Mouse (Mus musculus): Measurements from ENCODE around the gene Lrrc75a. TPM values are rescaled to one million over a fixed set of nuclear protein-coding genes. Genes with fewer than 3 reads are reported as not detected.

The Lrrc75a gene
- total RNA-seq, 4 experiments from 2014 or later, result 18.8 to 21.2 (median 19.8) TPM

DNA sequence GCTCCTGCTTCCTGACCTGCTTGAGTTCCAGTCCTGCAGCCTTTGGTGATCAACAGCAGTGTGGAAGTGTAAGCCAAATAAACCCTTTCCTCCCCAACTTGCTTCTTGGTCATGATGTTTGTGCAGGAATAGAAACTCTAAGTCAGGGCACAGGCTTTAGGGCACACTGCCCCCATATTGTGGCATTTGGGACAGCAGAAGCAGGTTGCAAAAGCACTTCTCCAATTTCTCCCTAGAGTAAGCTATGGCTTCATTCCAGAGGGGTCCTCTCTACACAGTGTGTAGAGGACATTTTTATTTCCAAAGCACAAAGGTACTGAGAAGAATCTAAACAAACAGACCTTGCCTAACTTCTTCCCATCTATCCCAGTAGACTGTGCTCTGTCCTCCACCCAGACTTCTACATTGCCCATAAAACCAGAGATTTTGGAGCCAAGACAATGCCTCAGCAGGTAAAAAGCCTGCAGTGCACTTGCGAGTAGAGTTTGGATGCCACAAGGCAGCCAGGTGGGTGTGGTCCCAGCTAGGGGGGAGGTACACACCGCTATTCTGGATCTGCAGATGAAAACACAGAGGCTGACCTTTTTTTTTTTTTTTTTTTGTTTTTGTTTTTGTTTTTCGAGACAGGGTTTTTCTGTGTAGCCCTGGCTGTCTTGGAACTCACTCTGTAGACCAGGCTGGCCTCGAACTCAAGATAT, 26.6 kb downstream of the Lrrc75a start:
- DNase-seq (ENCODE audit: low spot score in 2 of 2), result no peak

DNA sequence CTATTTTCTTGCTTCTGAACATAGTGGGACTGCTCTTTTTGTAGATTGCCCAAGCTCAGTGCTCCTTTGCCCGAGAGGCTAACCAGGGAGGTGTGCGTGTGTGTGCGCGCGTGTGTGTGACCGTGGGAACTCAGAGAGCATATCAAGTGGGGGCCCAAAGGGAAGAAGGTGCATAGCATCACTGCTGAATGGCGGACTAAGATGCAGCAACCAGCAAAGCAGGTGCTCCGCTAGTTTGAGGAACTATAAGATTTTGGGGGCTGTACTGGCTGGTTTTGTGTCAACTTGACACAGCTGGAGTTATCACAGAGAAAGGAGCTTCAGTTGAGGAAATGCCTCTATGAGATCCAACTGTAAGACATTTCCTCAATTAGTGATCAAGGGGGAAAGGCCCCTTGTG, 27.2 kb downstream of the Lrrc75a start:
- DNase-seq (ENCODE audit: low spot score in 2 of 2), result no peak

DNA sequence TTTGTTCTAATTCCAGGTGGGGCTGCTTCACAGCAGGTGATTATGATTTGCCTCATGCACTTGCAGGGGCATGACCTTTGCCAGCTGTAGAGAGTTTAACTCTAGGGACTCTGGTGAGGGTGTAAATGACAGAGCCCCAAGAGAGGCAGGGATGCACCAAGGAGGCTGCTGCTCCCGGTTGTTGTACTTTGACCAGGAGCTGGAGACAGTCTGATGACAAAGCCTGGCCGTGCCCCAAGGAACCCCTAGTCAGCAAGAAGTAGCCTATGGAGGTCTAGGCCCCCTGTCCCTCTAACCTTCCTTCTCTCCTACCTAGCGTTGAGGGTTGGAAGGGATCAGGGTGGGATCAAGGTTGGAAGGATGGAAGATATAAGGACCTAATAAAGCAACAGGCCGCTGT, 32.9 kb downstream of the Lrrc75a start:
- DNase-seq (ENCODE audit: low spot score in 2 of 2), result no peak

DNA sequence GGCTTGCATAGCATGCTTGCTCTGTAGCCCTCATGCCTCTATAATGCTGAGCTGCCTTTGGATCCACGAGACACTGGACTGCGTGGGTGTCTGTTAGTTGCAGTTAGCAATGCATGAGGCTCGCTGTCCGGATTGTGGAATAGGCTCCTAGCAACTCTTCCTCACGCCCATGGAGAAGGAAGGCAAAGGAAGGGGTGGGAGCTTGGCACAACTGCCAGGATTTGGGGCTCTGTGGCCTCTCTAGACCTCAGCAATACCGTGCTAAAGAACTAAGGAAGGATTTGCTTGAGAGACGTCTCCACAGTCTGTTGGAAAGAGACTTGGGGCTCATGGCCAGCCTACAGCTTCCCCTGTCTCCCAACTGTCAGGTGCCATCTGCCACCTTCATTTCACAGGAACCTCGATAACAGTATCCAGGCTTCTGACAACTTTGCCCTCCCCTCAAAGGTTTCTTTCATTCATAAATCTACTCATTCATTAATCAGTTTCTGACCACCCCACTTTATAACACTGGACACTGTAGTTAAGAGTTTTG, 33.4 kb downstream of the Lrrc75a start:
- DNase-seq (ENCODE audit: low spot score in 2 of 2), result no peak

DNA sequence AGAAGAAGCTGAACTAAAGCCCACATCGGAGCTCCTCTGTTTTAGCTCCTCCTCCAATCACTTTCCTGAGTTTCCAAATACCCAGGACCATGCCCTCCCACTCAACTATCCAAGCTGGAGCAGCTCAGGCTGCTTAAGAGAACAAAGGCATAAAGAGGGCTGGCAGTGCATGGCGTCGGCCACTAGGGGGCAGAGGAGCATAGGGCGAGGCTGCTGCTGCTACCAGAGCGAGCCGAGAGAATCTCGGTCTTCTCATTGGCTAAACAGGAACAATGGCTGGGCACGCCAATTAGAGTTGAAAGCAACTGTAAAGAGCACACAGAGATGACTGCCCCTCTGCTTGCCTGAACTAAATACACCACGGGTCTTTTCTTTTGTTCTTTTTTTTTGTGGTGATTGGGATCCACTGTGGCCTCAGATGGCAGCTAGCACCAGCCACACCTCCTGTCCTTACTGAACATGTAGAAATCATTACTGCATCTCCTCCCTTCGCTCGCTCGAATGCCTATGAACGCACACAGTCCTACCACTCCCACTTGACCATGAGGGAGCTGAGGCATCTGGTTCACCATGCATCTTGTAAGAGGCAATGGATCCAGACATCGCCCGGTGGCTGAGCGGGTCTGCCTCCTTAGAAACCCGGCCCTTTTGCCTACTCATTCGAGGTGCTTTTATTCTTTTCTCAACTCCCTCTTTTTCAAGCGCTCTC, 34.5 kb downstream of the Lrrc75a start:
- DNase-seq (ENCODE audit: low spot score in 2 of 2), result peak; percentile 84 to 86

DNA sequence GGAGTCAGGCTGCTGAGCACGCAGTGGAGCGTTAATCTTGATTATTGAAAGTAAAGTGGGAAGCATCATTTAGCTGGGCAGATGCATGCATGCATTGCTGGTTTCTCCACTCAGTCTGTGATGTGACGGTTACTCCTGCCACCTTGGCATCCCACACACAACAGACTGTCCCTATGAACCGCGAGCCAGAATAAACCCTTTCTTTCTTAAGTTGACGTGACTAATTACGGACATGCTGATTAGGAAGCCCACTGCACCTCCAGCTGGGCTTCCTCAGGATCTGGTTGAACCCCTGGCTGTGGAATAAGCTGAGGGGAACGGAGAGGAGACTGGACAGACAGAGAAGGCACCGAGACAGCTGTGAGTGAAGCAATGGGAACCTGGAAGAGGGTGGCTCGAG, 35.7 kb downstream of the Lrrc75a start:
- DNase-seq (ENCODE audit: low spot score in 2 of 2), result no peak

DNA sequence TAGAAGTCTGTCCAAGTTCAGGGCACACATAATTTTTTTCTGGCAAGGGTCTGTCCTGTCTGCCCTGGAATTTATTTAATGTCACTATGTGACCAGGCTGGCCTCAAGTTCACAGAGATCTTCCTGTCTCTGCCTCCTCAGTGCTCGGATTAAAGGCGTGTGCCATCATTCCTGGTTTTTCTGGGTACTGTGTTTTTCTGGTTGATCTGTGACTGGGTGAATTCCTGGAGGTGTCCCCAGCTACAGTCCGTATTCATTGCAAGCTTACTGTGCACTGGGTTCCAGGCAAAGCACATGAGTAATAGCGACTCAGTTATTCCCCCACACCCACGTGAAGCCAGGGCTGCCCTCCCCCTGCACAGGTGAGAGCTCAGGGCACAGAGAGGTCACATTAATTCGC, 38.0 kb downstream of the Lrrc75a start:
- DNase-seq (ENCODE audit: low spot score in 2 of 2), result no peak

DNA sequence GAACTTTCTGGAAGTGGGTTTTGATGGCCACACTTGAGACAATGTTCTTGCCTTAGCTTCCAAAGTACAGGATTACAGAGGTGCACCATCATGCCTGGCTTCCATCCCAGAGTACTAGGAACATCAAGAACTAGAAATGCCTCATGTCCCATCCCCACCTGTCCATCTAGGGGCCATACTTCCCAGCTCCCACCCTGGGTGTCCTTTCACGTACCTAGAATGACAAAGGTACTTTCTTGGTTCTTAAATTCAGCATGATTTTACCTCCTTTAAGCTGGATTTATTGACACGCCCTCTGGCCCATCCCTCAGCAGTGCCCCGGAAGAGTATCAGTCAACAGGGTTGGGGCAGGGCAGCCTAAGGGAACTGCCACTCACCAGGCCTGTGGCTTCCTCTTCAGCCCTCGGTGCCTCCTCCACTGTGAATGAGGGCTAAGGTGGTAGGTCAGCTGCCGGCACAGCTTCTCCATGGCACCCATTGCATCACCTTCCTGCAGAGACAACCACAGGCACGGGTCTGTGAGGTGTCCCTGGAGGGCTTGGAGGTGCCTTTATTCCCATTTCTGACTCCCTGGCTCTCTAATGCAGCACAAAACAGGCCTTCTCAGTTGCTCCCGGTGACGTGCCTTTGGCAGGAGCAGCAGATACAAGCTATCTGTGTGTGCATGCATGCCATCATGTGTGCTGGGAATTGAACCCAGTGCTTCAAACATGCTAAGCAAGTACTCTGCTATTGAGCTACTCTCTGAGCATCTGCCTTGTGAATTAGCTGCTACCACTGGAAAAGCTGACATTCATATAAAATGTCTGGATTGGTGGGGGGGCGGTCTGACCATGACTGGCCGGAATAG, 39.3 kb downstream of the Lrrc75a start:
- no peak for DNase-seq (ENCODE audit: low spot score in 2 of 2)

DNA sequence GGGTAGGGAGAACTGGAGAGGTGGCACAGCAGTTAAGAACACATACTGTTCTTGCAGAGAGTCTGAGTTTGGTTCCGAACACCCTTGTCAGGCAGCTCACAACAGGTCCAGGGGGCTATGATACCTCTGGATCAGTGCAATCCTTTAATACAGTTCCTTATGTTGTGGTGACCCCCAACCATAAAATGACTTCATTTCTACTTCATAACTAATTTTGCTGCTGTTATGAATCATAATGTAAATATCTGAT, 40.4 kb downstream of the Lrrc75a start:
- no peak for DNase-seq (ENCODE audit: low spot score in 2 of 2)

DNA sequence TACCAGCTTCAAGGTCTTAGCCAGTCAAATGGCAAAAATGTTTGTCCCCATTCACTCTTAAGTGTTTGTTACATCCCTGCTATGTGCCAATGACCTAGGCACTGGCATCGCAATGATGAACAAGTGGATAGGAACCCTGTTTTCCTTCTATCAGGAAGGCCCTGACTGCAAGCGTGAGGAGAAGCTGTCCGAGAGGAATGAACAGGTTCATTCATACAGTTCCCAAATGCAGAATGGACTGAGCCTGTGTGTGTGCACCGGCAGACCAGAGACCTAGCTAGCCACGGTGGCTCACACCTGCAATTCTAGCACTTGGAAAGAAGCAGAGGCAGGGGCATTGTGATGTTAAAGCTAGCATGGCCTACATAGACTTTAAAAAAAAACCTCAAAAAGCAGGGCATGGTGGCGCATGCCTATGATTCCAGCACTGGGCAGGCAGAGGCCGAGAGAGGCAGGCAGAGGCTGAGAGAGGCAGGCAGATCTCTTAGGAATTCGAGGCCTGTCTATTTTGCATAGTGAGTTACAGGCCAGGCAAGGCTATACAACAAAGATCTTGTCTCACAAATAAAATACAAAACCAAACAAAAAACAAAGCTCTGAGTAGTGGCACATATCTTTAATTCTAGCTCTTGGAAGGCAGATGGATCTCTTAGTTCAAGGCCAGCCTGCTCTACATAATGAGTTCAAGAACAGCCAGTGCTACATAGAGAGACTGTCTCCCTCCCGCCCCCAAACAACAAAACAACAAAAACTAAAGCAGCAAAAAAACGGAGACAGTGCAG, 41.0 kb downstream of the Lrrc75a start:
- no peak for DNase-seq (ENCODE audit: low spot score in 2 of 2)

DNA sequence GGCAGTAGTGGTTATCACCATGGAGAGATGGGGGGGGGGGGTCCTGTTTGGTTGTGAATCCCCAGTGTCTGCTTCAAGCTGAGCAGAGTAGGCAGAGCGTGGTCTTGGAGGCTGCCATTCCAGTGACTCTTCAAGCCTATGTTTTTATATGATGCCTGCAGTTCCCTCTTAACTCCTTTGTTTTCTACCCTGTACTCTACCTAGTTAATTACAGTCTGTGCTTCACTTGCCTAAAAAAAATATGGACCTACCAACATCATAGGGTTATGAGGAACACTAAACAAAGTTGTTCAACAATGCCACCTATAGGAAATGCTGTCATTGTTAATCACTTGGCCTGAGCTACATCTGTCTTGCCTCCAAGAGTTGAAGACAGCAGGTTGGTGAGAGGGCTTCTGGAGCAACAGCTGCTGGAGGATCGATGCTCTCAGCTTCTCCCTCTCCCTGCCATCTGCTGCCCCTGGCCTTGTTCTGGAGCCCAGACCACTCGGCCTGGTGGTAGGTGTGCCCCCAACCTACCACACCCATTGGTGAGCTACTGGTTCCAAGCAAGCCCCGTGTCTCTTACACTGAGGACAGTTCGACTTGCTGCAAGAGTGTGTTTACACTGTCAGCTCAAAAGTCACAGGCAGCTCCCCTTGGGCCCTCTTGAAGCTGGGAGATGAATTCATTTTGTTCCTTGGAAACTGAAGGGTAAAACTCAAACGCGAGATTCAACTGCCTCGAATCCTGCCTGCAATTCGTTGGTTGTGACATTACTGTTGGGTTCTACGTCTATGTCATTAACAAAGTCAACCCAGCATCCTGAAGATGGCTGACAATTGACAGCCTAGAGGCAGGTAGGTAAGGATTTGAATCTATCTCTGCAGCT, 41.8 kb downstream of the Lrrc75a start:
- no peak for DNase-seq (ENCODE audit: low spot score in 2 of 2)

DNA sequence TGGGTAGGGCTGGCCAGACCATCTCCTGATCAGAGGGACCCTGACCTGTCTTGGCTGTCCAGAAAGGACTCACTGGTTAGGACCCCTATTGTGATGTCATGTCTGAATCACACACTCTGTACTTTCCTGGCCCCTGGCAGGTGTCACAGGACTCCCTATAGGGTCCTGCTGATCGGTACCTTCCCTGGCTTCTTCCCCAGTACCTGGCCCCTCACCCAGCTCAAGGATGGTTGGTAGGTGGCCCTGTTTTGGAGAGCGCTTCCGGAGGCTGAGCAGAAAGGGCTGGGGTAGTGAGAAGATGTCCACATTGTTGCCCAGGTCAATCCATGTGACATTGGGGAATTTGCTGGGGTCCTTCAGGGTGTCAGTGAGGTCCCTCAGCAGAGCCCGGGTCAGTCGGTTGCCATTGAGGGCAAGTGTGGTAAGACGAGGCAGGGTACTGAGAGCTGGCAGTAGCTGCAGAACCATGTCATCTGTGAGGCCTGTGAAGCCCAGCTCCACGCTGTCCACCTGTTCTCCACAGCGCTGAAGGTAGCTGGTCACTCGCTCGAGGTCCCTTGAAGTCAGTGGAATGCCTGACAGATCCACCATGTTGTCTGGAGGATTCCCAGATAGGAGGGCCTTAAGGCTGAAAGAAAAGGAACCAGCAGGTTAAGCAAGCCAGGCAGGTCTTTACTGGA, 42.6 kb downstream of the Lrrc75a start:
- DNase-seq (ENCODE audit: low spot score in 2 of 2), result no peak

DNA sequence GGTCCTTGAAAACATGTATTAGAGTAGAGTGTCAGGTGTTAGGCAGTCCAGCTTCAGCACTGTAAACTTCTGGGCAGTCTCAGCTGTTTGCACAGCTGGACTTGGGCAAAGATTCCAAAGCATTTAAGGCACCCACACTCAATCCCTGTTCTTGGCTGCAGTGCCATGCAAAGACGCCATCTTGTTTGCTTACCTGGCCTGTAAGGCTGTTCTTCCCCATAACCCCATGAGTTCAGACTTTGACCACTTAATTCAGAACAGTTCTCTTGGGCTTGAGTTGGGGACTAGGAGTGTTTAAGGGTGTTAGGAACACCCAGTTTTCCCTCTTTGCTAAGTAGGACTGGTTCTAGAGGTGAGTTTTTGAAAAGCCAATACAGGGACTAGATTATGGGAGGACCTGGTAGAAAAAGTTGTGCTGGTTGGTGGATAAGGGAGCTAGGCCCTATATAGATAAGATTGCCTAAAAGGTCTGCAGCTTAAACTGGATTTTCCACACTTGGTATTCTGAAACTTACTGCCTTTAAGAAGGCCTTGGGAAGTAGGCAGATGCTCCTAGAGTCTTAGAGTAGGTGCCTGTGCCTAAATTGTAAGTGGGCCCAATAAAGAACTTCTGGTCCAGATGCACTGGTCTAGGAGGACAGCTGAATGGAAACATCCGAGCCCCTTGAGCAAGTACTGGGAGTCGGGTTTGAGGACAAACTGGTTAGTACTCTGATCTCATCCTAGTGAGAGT, 43.3 kb downstream of the Lrrc75a start:
- no peak for DNase-seq (ENCODE audit: low spot score in 2 of 2)

DNA sequence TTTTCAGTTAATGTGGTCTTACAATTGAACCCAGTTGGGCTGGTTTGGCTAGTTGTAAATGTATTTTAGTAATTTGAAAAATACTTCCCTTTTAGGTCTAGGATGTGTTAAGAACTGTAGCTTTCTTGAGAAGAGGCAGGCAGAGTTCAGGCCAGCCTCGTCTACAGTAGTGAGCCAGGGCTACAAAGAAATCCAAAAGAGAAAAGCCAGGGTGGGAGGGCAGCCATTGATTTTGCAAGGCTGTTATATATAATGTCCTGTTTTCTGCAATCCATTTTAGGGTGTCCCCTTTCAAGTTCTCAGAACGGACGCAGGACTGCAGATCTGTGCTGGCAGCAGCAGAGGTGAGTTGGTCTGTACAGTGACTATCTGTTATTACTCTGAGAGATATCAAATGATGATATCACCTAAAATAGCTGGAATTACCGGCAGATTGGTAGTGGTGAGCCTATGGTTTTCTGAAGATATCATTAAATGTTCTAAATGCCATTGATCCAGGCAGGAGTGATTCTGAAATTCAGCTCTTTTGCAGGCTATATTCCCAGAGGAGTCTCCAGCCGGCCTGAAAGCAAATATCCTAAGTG, 44.1 kb downstream of the Lrrc75a start:
- no peak for DNase-seq (ENCODE audit: low spot score in 2 of 2)

DNA sequence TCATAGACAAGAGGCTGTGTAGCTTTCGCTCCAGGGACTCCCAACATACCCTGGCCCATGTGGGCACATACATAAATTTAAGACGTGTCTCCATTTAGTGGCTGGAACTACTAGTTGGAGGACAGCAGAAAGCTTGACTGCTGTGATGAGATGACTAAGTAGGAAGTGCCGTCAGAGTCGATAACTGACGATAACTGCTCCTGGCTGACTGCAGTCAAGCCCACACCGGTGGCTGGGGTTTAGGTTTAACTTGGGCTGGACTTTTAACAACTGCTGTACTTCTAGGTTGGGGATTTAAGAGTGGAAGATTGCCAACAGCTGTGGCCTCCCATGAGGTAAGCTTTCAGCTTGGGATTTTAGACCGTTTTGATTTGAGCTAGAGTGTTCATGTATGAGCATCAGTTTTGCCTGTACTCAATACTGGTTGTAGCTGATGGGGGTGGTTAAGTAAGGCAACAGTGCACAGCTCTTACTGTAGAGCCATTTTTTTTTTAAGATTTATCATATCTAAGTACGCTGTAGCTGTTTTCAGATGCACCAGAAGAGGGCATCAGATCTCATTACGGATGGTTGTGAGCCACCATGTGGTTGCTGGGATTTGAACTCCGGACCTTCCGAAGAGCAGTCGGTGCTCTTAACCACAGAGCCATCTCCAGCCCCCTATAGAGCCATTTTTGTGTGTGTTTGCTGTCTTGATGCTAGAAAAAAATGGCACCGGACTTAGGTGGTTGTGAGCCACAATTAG, 44.8 kb downstream of the Lrrc75a start:
- DNase-seq (ENCODE audit: low spot score in 2 of 2), result no peak

DNA sequence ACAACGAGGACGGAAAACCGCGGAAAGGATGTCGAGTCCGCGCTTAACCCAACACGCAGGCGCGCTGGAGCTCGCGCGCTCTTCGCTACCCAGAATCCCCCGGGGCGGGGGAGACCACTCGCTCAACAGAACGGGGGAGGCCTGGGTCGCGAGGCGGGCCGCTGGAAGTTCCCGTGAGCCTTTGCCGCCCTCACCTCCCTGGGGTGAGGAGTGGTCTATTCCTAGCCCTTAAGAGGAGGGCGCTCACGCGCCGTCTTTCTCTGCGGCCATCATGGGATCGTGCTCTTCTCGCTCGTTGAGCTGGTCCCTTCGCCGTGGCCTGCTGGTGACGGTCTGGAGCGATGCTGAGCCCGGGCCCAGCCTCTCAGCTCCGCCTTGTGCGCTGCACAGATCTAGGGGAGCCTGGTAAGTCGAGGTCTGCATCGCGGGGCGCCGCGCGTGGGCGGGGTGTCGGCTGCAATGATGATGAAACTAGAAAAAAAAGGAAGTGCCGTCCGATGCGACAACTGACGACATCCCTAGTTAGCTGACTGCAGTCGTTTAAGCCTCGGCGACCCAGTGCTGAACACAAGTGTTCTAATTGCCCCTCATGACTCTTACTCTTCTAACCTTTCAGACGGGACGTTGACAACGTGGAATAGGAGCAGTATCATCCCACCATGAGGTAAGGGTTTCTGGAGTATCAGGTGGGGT, 45.6 kb downstream of the Lrrc75a start:
- DNase-seq (ENCODE audit: low spot score in 2 of 2), result peak; percentile 96 to 97
